Mouse (Mus musculus): ENCODE results near the gene Dnajc30. TPM values are rescaled to one million over a fixed set of nuclear protein-coding genes. Genes with fewer than 3 reads are reported as not detected.
"Not testable (repeated sequence)": the region's sequence is repeated elsewhere in the genome, so short reads cannot be mapped to it uniquely, and the experiment has no call there.

The Dnajc30 gene
- total RNA-seq, 2 experiments from 2014 or later, result 41.6 to 42.9 TPM

DNA sequence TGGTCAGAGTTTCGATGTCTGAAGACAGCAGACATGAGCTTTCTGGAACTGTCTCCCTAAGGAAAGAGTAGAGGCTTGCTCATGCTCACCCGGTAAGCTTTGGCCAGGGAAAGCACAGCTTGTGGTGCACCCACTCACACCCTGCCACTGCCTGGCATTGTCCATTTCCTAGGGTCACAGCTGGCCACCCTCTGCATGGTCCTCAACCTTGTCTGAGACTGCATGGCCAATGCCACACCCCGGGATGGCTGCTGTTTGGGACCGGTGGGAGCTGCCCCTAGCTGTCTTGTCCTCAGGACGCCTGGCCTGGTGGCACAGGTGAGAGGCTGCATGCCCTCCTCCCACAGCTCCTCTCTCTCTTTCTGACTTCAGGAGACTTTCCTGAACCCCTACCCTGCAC lies 15.5 kb upstream of the Dnajc30 start:
- intact Hi-C loops (cut with DNase I), result no loop called here
- no peak for DNase-seq (ENCODE audit: low spot score in 2 of 2)

DNA sequence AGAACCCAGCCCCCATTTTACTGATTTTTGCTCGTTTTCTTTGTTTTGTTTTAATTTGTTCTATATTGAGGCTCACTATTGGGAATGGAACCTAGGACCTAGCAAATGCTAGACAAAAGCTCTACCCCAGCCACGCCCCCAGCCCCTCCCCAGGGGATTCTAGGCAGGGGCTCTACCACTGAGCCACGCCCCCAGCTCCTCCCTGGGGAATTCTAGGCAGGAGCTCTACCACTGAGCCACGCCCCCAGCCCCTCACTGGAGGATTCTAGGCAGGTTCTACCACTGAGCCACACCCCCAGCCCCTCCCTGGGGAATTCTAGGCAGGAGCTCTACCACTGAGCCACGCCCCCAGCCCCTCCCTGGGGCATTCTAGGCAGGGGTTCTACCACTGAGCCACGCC lies 14.7 kb upstream of the Dnajc30 start:
- DNase-seq (ENCODE audit: low spot score in 2 of 2); intact Hi-C loops (cut with DNase I): not testable (repeated sequence)

DNA sequence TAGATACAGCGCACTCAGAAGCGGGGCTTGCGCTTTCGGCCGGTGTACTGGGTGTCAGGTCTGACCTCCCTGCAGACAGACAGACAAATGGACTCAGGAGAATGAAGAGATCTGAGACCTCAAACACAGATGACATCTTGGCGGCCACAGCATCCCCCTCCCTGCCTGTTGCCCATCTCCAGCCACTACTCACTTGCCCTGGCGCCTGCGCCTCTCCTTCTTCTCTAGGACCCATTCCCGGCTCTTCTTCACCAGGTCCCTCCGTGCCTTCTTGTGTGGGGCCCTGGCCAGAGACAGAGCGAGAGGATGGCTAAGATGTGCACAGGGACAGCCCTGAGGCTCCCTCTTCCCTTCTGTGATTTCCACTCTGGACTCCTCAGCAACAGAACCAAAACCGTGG lies 10.6 kb upstream of the Dnajc30 start:
- no peak for DNase-seq (ENCODE audit: low spot score in 2 of 2)
- intact Hi-C loops (cut with DNase I), result loop anchor here (5.0 kb wide), 1 partner anchor 36 kb away; no protein-coding TSS in a partner anchor

DNA sequence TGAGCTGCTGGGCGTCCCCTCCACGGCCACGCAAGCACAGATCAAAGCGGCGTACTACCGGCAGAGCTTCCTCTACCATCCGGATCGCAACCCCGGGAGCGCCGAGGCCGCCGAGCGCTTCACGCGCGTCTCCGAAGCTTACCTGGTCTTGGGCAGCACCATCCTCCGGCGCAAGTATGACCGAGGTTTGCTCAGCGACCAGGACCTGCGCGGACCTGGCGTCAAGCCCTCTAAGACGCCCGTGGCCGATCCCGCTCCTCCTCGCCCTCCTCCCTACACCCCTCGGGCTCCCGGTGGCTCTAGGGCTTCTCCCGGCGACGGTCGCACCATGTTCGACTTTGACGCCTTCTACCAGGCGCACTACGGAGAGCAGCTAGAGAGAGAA lies 372 bp downstream of the Dnajc30 start:
- intact Hi-C loops (cut with DNase I), result loop anchor here (5.0 kb wide), 1 partner anchor 42 kb away; the partner anchor contains the start of gene Stx1a
- no peak for DNase-seq (ENCODE audit: low spot score in 2 of 2)

DNA sequence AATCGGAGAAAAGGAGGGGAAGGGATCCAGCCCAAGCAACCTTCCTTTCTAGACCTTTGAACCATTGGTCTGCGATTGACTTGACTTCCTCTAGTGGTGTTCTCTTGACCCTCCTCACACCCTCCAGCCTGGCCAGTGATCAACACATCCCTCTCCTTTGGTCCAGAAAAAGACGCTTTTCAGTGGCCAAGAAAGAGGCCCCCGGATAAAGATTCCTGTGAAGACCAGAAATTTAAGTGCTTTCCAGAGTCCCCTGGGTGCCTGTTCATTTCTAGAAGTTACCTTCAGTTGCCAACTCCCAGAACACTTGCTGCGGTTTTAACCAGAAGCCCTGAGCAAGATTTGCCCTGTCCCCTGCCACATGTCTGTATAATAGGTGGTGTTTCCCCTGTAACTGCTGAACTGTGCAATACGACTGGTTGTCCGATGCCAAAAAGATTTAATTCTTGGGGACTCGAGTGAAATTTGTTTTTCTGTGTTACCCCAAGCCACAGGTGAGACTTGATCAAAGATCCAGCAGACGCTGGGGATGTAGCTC lies 976 bp downstream of the Dnajc30 start, which contains the start of gene Bud23:
Bud23 (minus strand) TSS at position 51 of the 538 bp plus-strand sequence.
- intact Hi-C loops (cut with DNase I), result loop anchor here (5.0 kb wide), 1 partner anchor 43 kb away; the partner anchor contains the start of gene Stx1a
- DNase-seq (ENCODE audit: low spot score in 2 of 2), result not testable (repeated sequence)

- DNase-seq (ENCODE audit: low spot score in 2 of 2), result no peak
- intact Hi-C loops (cut with DNase I), result no loop called here
Measured at GRCm38 (mm10) chr5:135066008-135066407, 2.0 kb downstream of the Dnajc30 start.

DNA sequence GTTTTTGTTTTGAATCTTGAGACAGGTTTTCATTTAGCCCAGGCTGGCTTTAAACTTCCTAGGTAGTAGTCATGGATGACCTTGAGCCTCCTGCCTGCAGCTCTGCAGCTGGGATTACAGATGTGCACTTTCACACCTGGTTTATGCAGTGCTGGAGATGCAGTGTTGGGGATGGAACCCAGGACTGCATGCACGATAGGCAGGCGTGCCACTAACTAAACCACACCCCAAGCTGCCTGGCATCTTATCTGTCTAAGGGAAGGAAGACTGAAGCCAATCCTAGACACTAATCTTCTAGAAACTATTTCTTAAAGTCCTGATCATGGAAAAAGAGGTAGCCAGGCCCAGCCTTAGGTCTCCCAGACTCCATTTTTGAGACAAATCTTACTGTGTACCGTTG lies 6.4 kb downstream of the Dnajc30 start:
- no peak for DNase-seq (ENCODE audit: low spot score in 2 of 2)
- intact Hi-C loops (cut with DNase I), result no loop called here

DNA sequence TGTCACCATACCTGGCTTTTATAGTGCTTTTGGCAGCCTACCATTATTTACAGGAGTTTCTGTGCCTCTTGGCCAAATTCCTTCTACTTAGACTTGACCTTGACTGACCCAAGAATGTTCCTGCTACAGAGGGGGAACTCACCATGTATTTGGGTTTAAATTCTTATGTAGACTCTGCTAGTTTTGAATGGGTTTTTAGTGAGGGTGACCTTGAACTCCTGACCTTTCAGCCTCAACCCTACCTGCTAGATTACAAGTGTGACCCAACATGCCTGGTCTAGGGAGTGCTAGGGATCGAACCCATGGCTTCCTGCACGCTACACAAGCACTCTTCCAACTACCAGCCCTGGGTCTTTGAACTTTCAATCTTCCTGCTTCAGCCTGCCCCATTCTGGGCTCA lies 8.1 kb downstream of the Dnajc30 start:
- no peak for DNase-seq (ENCODE audit: low spot score in 2 of 2)
- intact Hi-C loops (cut with DNase I), result no loop called here

- DNase-seq (ENCODE audit: low spot score in 2 of 2), result no peak
- intact Hi-C loops (cut with DNase I), result no loop called here
Measured at GRCm38 (mm10) chr5:135072720-135073119, 8.7 kb downstream of the Dnajc30 start.

- no peak for DNase-seq (ENCODE audit: low spot score in 2 of 2)
- intact Hi-C loops (cut with DNase I), result no loop called here
Measured at GRCm38 (mm10) chr5:135073349-135074150, 9.5 kb downstream of the Dnajc30 start.

- intact Hi-C loops (cut with DNase I), result loop anchor here (2.0 kb wide), 1 partner anchor 59 kb away; no protein-coding TSS in a partner anchor
- no peak for DNase-seq (ENCODE audit: low spot score in 2 of 2)
Measured at GRCm38 (mm10) chr5:135075655-135076054, 11.7 kb downstream of the Dnajc30 start.

- DNase-seq (ENCODE audit: low spot score in 2 of 2), result no peak
- intact Hi-C loops (cut with DNase I), result loop anchor here (2.0 kb wide), 1 partner anchor 60 kb away; no protein-coding TSS in a partner anchor
Measured at GRCm38 (mm10) chr5:135076368-135076767, 12.4 kb downstream of the Dnajc30 start.

GRCm38 (mm10) chr5:135076931-135077505 lies 13.0 kb downstream of the Dnajc30 start:
- intact Hi-C loops (cut with DNase I), result loop anchor here (2.0 kb wide), 1 partner anchor 60 kb away; no protein-coding TSS in a partner anchor
- DNase-seq (ENCODE audit: low spot score in 2 of 2), result peak; percentile 46 to 51

- DNase-seq (ENCODE audit: low spot score in 2 of 2), result peak; percentile 88 to 96
- intact Hi-C loops (cut with DNase I), result loop anchor here (2.0 kb wide), 1 partner anchor 61 kb away; no protein-coding TSS in a partner anchor
Measured at GRCm38 (mm10) chr5:135077564-135078481, 13.8 kb downstream of the Dnajc30 start, which contains the start of gene Vps37d. Gene Vps37d (minus strand): TSS chr5:135078266.

DNA sequence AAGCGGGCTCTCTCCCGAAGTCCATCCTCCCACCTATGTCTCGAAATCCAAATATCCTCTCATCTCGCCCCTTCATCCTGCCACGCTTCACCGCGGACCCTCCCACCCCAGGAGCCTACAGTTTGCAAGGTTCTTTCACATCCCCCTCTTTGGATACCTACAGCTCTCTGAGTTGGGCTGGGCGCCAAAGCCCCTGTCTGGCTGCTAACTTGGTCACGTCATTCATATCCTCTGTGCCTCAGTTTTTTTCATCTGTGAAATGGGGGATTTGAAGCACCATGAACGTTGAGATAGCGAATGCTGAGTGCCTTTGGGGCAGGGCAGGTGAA lies 14.4 kb downstream of the Dnajc30 start:
- DNase-seq (ENCODE audit: low spot score in 2 of 2), result peak in 1 of 2 experiments; percentile 49
- intact Hi-C loops (cut with DNase I), result no loop called here

- intact Hi-C loops (cut with DNase I), result no loop called here
- DNase-seq (ENCODE audit: low spot score in 2 of 2), result no peak
Measured at GRCm38 (mm10) chr5:135079578-135079977, 15.6 kb downstream of the Dnajc30 start.

DNA sequence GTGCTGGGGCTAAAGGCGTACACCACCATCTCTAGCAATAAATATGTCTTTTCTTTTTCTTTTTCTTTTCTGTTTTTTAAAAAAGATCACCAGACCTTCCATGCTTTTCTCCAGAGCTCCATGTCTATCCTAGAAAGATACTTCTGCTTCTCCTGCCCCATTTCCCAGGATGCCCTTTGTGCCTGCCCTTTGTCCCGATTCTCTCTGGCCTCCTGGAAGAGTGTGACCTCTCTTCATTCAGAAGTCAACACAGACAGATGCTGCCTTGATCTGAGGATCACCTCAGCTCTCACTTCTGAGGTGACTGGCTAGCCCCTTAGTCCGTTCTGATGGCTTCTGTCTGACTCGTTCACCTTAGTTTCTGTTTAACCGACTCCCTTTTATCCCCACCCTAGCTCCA lies 16.5 kb downstream of the Dnajc30 start:
- intact Hi-C loops (cut with DNase I), result no loop called here
- no peak for DNase-seq (ENCODE audit: low spot score in 2 of 2)

GRCm38 (mm10) chr5:135086871-135087270 lies 22.9 kb downstream of the Dnajc30 start:
- DNase-seq (ENCODE audit: low spot score in 2 of 2), result no peak
- intact Hi-C loops (cut with DNase I), result no loop called here

- DNase-seq (ENCODE audit: low spot score in 2 of 2), result no peak
- intact Hi-C loops (cut with DNase I), result no loop called here
Measured at GRCm38 (mm10) chr5:135089653-135090052, 25.7 kb downstream of the Dnajc30 start, which contains the start of gene Mlxipl. Gene Mlxipl (plus strand): TSS chr5:135089890.
